27 mouse cellular contexts compared by ENCODE assay signal in genomic region chr7:122718540-122718939, GRCm38 (mm10). TPM values are rescaled to one million over a fixed set of nuclear protein-coding genes. Genes with fewer than 3 reads are reported as not detected.
"Had no signal": no experiment of that assay in that cellular context is flagged by ENCODE, and none has a peak within 500 bp of the region (broad histone marks: within the 10 kb centered on the region; RNA-seq: fewer than 3 reads in every experiment).

No protein-coding gene starts in this region.

- H3K9me3 ChIP-seq: limb, embryonic 12.5 days; limb, embryonic 15.5 days; lung, embryonic 15.5 days; megakaryocyte, embryonic 14.5 days; midbrain, embryonic 10.5 days; midbrain, embryonic 13.5 days; neural tube, embryonic 13.5 days had no signal

- H3K36me3 ChIP-seq: limb, embryonic 12.5 days; limb, embryonic 15.5 days; lung, embryonic 15.5 days; midbrain, embryonic 10.5 days; midbrain, embryonic 13.5 days; neural tube, embryonic 13.5 days had no signal

- ATAC-seq: intestine, embryonic 16.5 days; midbrain, embryonic 13.5 days; midbrain, embryonic 16.5 days had no signal

- H3K27ac ChIP-seq: limb, embryonic 12.5 days; limb, embryonic 15.5 days; liver, embryonic 14.5 days; lung, embryonic 15.5 days; midbrain, embryonic 10.5 days; midbrain, embryonic 13.5 days; neural tube, embryonic 13.5 days; stomach, postnatal 0 days had no signal

- H3K27me3 ChIP-seq: limb, embryonic 12.5 days; limb, embryonic 15.5 days; lung, embryonic 15.5 days; megakaryocyte, embryonic 14.5 days; midbrain, embryonic 13.5 days; neural tube, embryonic 13.5 days had no signal

- H3K4me1 ChIP-seq: limb, embryonic 12.5 days; limb, embryonic 15.5 days; neural tube, embryonic 13.5 days had no signal

- H3K4me2 ChIP-seq: limb, embryonic 12.5 days; limb, embryonic 15.5 days; liver, embryonic 11.5 days; lung, embryonic 15.5 days; midbrain, embryonic 13.5 days; neural tube, embryonic 13.5 days had no signal

- DNase-seq: kidney, adult 18-20 months; kidney, adult 9 months; kidney, postnatal 14 days; kidney, postnatal 4 days; left cerebral cortex, postnatal 4 days; lung, adult 18-20 months; lung, postnatal 10 days; lung, postnatal 36 days; retina, postnatal 1 day; right cerebral cortex, postnatal 14 days; right cerebral cortex, postnatal 4 days; thymus, postnatal 25 days had no signal

- H3K9ac ChIP-seq: limb, embryonic 12.5 days; limb, embryonic 15.5 days; liver, embryonic 14.5 days; lung, embryonic 15.5 days; midbrain, embryonic 13.5 days; neural tube, embryonic 13.5 days had no signal

- H3K4me3 ChIP-seq: limb, embryonic 12.5 days; limb, embryonic 15.5 days; lung, embryonic 15.5 days; megakaryocyte, embryonic 14.5 days; midbrain, embryonic 10.5 days; midbrain, embryonic 13.5 days; myocyte; neural tube, embryonic 13.5 days had no signal

RNA-seq across cellular contexts. Expression of gene Cacng3, which starts 48.2 kb away (rescaled TPM):
- total RNA-seq: monocyte, adult 5-6 weeks had no signal
- polyA plus RNA-seq: limb, embryonic 12.5 days; liver, embryonic 14.5 days; myocyte; thymus, postnatal 0 days had no signal
